Mouse (Mus musculus) stomach, postnatal 0 days (tissue): ENCODE results near the gene Gpr1. TPM values are rescaled to one million over a fixed set of nuclear protein-coding genes. Genes with fewer than 3 reads are reported as not detected.

Source experiments
- ATAC-seq: fragments of 200-750 bp; cut with Nextera tagmentation; 2 replicates; pipeline ENCODE4 v1.8.0; 2017; ENCODE audit not compliant: low FRiP score, low TSS enrichment
- DNase-seq: peaks from one replicate; pipeline ENCODE4 v3.0.0-alpha.2; 2016; ENCODE audit warnings: low spot score
- H3K27ac ChIP-seq: fragments of 300-500 bp; sonication (generic); replicated peaks from 2 replicates; pipeline ENCODE4 v1.5.1; 2014; ENCODE audit warnings: mild to moderate bottlenecking, control low read depth
- H3K27me3 ChIP-seq: fragments of 300-500 bp; sonication (generic); 2 replicates; pipeline ENCODE4 v1.6.1; 2014; ENCODE audit warnings: low read length; ENCODE audit not compliant: control insufficient read depth, insufficient read depth
- H3K36me3 ChIP-seq: fragments of 300-500 bp; sonication (generic); 2 replicates; pipeline ENCODE4 v1.6.1; 2014; ENCODE audit warnings: low read length, mixed read lengths; ENCODE audit not compliant: control insufficient read depth, insufficient read depth
- H3K4me1 ChIP-seq: fragments of 300-500 bp; sonication (generic); replicated peaks from 2 replicates; pipeline ENCODE4 v1.6.1; 2014; ENCODE audit warnings: antibody characterized with exemption; ENCODE audit not compliant: control insufficient read depth, insufficient read depth
- H3K4me2 ChIP-seq: fragments of 300-500 bp; sonication (generic); replicated peaks from 2 replicates; pipeline ENCODE4 v1.6.1; 2014; ENCODE audit warnings: low read depth, mild to moderate bottlenecking, control low read depth, moderate library complexity
- H3K4me3 ChIP-seq: fragments of 300-500 bp; sonication (generic); 2 replicates; pipeline ENCODE4 v1.5.1; 2014; ENCODE audit warnings: low read depth, low read length, control low read depth
- H3K9ac ChIP-seq: fragments of 300-500 bp; sonication (generic); 2 replicates; pipeline ENCODE4 v1.6.1; 2014; ENCODE audit warnings: mild to moderate bottlenecking, low read length, control low read depth, mixed read lengths
- H3K9me3 ChIP-seq: fragments of 300-500 bp; sonication (generic); 2 replicates; pipeline ENCODE4 v1.6.1; 2016; ENCODE audit warnings: low read length; ENCODE audit not compliant: control insufficient read depth
- CTCF ChIP-seq: IDR thresholded peaks from 2 replicates; pipeline ENCODE4 v1.5.1; 2016; ENCODE audit warnings: antibody characterized with exemption, low read depth, mild to moderate bottlenecking, moderate library complexity
- EP300 ChIP-seq: optimal IDR thresholded peaks from 2 replicates; pipeline ENCODE3; 2016; ENCODE audit warnings: antibody characterized with exemption
- WGBS: fragments of 180-500 bp; shearing (Covaris S2); extraction: QIAGEN DNeasy Blood & Tissue Kit; methylation state at CpG from one replicate; pipeline ENCODE4 v1.1.7; 2014; 5-methylcytosine and 5-hydroxymethylcytosine counted together
- polyA plus RNA-seq: library from polyadenylated mRNA; unstranded; fragments of >200 nt; fragmentation: Nextera tagmentation; extraction: Ambion mirVana; gene quantifications from 2 replicates; pipeline ENCODE4 v1.2.1, GENCODE M21; 2015

The Gpr1 gene
- polyA plus RNA-seq, 1 experiment from 2014 or later, result 0.05 TPM

- 39% methylated on average over 2 of the region's 2 CpGs for WGBS
- no peak overlapping the region for H3K4me2 ChIP-seq
- TF ChIP-seq EP300 (no peak), CTCF (no peak)
- DNase-seq, result no peak
- H3K9me3 ChIP-seq, result no peaks in the 10 kb centered on the region
- H3K27me3 ChIP-seq, result peaks cover 12% of the 10 kb centered on the region
- no peak overlapping the region for H3K4me3 ChIP-seq
- H3K36me3 ChIP-seq, result no peaks in the 10 kb centered on the region
- ATAC-seq, result no peak
- no peak overlapping the region for H3K27ac ChIP-seq
- H3K4me1 ChIP-seq, result no peaks in the 10 kb centered on the region
- H3K9ac ChIP-seq, result no peak overlapping the region
Measured at GRCm38 (mm10) chr1:63258501-63258900, 44.2 kb upstream of the Gpr1 start.

- DNase-seq, result no peak
- Histone ChIP-seq H3K27ac (no peak overlapping the region), H3K4me1 (no peaks in the 10 kb centered on the region), H3K36me3 (no peaks in the 10 kb centered on the region), H3K4me3 (no peak overlapping the region), H3K27me3 (peaks cover 12% of the 10 kb centered on the region), H3K9ac (no peak overlapping the region), H3K4me2 (no peak overlapping the region), H3K9me3 (no peaks in the 10 kb centered on the region)
- ATAC-seq, result no peak
- TF ChIP-seq CTCF (no peak), EP300 (no peak)
- WGBS, result 23% methylated on average over 5 of the region's 5 CpGs
Measured at GRCm38 (mm10) chr1:63256083-63256482, 41.7 kb upstream of the Gpr1 start.

GRCm38 (mm10) chr1:63255101-63255500 is 40.8 kb upstream of the Gpr1 start:
- no peak for DNase-seq
- H3K9ac ChIP-seq, result no peak overlapping the region
- ATAC-seq, result no peak
- 20% methylated on average over 4 of the region's 4 CpGs for WGBS
- H3K36me3 ChIP-seq, result no peaks in the 10 kb centered on the region
- peaks cover 12% of the 10 kb centered on the region for H3K27me3 ChIP-seq
- H3K27ac ChIP-seq, result no peak overlapping the region
- H3K4me1 ChIP-seq, result no peaks in the 10 kb centered on the region
- no peak for TF ChIP-seq EP300
- TF ChIP-seq CTCF, result no peak
- H3K9me3 ChIP-seq, result no peaks in the 10 kb centered on the region
- H3K4me2 ChIP-seq, result no peak overlapping the region
- H3K4me3 ChIP-seq, result no peak overlapping the region

- H3K4me1 ChIP-seq, result no peaks in the 10 kb centered on the region
- TF ChIP-seq CTCF (no peak), EP300 (no peak)
Measured at GRCm38 (mm10) chr1:63253291-63253690, 38.9 kb upstream of the Gpr1 start.

GRCm38 (mm10) chr1:63252351-63253209 is 38.2 kb upstream of the Gpr1 start:
- no peak overlapping the region for H3K4me2 ChIP-seq
- H3K36me3 ChIP-seq, result no peaks in the 10 kb centered on the region
- H3K27me3 ChIP-seq, result peaks cover 16% of the 10 kb centered on the region
- DNase-seq, result no peak
- H3K9ac ChIP-seq, result no peak overlapping the region
- H3K9me3 ChIP-seq, result no peaks in the 10 kb centered on the region
- 39% methylated on average over 24 of the region's 24 CpGs for WGBS
- no peak overlapping the region for H3K27ac ChIP-seq
- no peak overlapping the region for H3K4me3 ChIP-seq
- ATAC-seq, result no peak
- TF ChIP-seq CTCF, result peak; percentile 67
- TF ChIP-seq EP300, result no peak
- no peaks in the 10 kb centered on the region for H3K4me1 ChIP-seq

More at GRCm38 (mm10) chr1:63253291-63253690, 38.9 kb upstream of the Gpr1 start:
- no peak overlapping the region for H3K9ac ChIP-seq
- H3K36me3 ChIP-seq, result no peaks in the 10 kb centered on the region
- DNase-seq, result no peak
- no peak overlapping the region for H3K4me2 ChIP-seq
- H3K27me3 ChIP-seq, result peaks cover 10% of the 10 kb centered on the region
- WGBS, result 39% methylated on average over 5 of the region's 5 CpGs
- no peak for ATAC-seq
- no peak overlapping the region for H3K27ac ChIP-seq
- H3K4me3 ChIP-seq, result no peak overlapping the region
- no peaks in the 10 kb centered on the region for H3K9me3 ChIP-seq

GRCm38 (mm10) chr1:63249261-63249660 is 34.9 kb upstream of the Gpr1 start:
- H3K9me3 ChIP-seq, result no peaks in the 10 kb centered on the region
- no peak overlapping the region for H3K4me3 ChIP-seq
- peaks cover 8% of the 10 kb centered on the region for H3K27me3 ChIP-seq
- no peak overlapping the region for H3K4me2 ChIP-seq
- no peak overlapping the region for H3K9ac ChIP-seq
- no peaks in the 10 kb centered on the region for H3K36me3 ChIP-seq
- WGBS, result 53% methylated on average over 4 of the region's 4 CpGs
- DNase-seq (no peak), ATAC-seq (no peak)
- no peaks in the 10 kb centered on the region for H3K4me1 ChIP-seq
- TF ChIP-seq EP300, result no peak
- no peak for TF ChIP-seq CTCF
- no peak overlapping the region for H3K27ac ChIP-seq
